ENCODE assay signal across 8 mouse cellular contexts in genomic region chr8:12872983-12873356, GRCm38 (mm10). TPM values are rescaled to one million over a fixed set of nuclear protein-coding genes. Genes with fewer than 3 reads are reported as not detected.
DNase-seq lines count a peak whose midpoint lies in the region; ATAC-seq and TF ChIP-seq lines count a peak whose summit lies in the region.

No protein-coding gene starts in this region.

- H3K4me1 ChIP-seq in forebrain, embryonic 12.5 days, result peaks cover 66% of the 10 kb centered on the region
- no peaks in the 10 kb centered on the region for H3K4me1 ChIP-seq in liver, embryonic 14.5 days (replicated peaks; ENCODE audit: control insufficient read depth in 2 of 2, insufficient read depth in 2 of 2, low read length in 1 of 2)

- peak overlapping the region; percentile 85 for H3K4me2 ChIP-seq in forebrain, embryonic 12.5 days
- H3K4me2 ChIP-seq in liver, embryonic 14.5 days (ENCODE audit: low read depth), result peak overlapping the region; percentile 62

- peak; percentile 17 for ATAC-seq in CD4-positive, CD25-positive, alpha-beta regulatory T cell, adult 4 months
- peak; percentile 4; the same call in 1 of the 2 replicates for ATAC-seq in forebrain, embryonic 12.5 days (ENCODE audit: low FRiP score)
- no peak for ATAC-seq in liver, embryonic 14.5 days (ENCODE audit: insufficient read depth)

- 3% methylated on average over 8 of the region's 9 CpGs for WGBS in forebrain, embryonic 12.5 days
- 6% methylated on average over 9 of the region's 9 CpGs for WGBS in liver, embryonic 14.5 days (ENCODE audit: insufficient replicate concordance)

- intact Hi-C loops in gastrocnemius, adult 2 months (cut with DNase I), result no loop called here

- TF ChIP-seq CTCF in gastrocnemius, adult 2 months (IDR thresholded peaks at IDR 0.05), result no peak
- no peak for TF ChIP-seq CTCF in liver, embryonic 14.5 days (IDR thresholded peaks at IDR 0.05; ENCODE audit: low read depth)

- peak overlapping the region; percentile 76 for H3K4me3 ChIP-seq in gastrocnemius, adult 2 months
- peak overlapping the region; percentile 56 for H3K4me3 ChIP-seq in forebrain, embryonic 12.5 days (replicated peaks)
- peak overlapping the region in 1 of 2 experiments; percentile 43; a peak in 1 of 4 replicates for H3K4me3 ChIP-seq in liver, embryonic 14.5 days (ENCODE audit: insufficient read depth in 1 of 2, low read depth in 2 of 2, low read length in 2 of 2)

- H3K9ac ChIP-seq in forebrain, embryonic 12.5 days, result peak overlapping the region; percentile 69
- no peak overlapping the region for H3K9ac ChIP-seq in liver, embryonic 14.5 days (replicated peaks)

- no peak overlapping the region for H3K27ac ChIP-seq in gastrocnemius, adult 2 months
- peak overlapping the region; percentile 75 for H3K27ac ChIP-seq in forebrain, embryonic 12.5 days
- H3K27ac ChIP-seq in liver, embryonic 14.5 days, result no peak overlapping the region

- no peak for TF ChIP-seq EP300 in liver, embryonic 14.5 days (IDR thresholded peaks at IDR 0.05; ENCODE audit: low read depth)

- no peaks in the 10 kb centered on the region for H3K36me3 ChIP-seq in forebrain, embryonic 12.5 days (replicated peaks)
- no peaks in the 10 kb centered on the region for H3K36me3 ChIP-seq in liver, embryonic 14.5 days (replicated peaks; ENCODE audit: control insufficient read depth, insufficient read depth, low read depth)

- no peak for DNase-seq in gastrocnemius, adult 2 months
- DNase-seq in gastrocnemius, postnatal 25 days, result no peak
- DNase-seq in liver, embryonic 14.5 days (ENCODE audit: low read depth in 3 of 3, low spot score in 3 of 3), result no peak
- DNase-seq in Muller cell, postnatal 12 days (ENCODE audit: inconsistent ontology term), result no peak
- no peak for DNase-seq in adipocyte (ENCODE audit: low spot score)
- no peak for DNase-seq in left cerebral cortex, adult 9 months (ENCODE audit: low spot score in 2 of 2)

- H3K27me3 ChIP-seq in forebrain, embryonic 12.5 days, result 0 out of 2 replicates have a peak, but pooled peaks cover 3% of the 10 kb centered on the region
- H3K27me3 ChIP-seq in liver, embryonic 14.5 days (ENCODE audit: control insufficient read depth, insufficient read depth, low read length), result peaks cover 15% of the 10 kb centered on the region

- H3K9me3 ChIP-seq in forebrain, embryonic 12.5 days, result no peaks in the 10 kb centered on the region
- no peaks in the 10 kb centered on the region for H3K9me3 ChIP-seq in liver, embryonic 14.5 days (ENCODE audit: control insufficient read depth, low read length)

RNA-seq across cellular contexts. Expression of gene Mcf2l, which starts 0.6 kb away (rescaled TPM):
- 10 to 100 TPM; 26.0 to 49.7 TPM for total RNA-seq in gastrocnemius, adult 2 months (2021)
- 10 to 100 TPM; 22.9 to 27.4 TPM for total RNA-seq in gastrocnemius, postnatal 25 days (2021)
- polyA plus RNA-seq in CD4-positive, CD25-positive, alpha-beta regulatory T cell, adult 4 months (2017; shearing (Covaris generic)), result under 1 TPM in 1 of 2 experiments, not detected in 1; 0.65 TPM
- 90.2 and 110 TPM in 2 replicates for polyA plus RNA-seq in forebrain, embryonic 12.5 days (2016; fragmentation: Nextera tagmentation; extraction: Ambion mirVana)
- polyA plus RNA-seq in liver, embryonic 14.5 days (2012; rRNA removed), result 0.44 and 0.53 TPM in 2 replicates
- 0.72 and 1.1 TPM in 2 replicates for polyA plus RNA-seq in liver, embryonic 14.5 days (2014; fragmentation: Nextera tagmentation; extraction: Ambion mirVana)

Comparison
In these comparisons a context has a peak if more than half of its experiments do, and no peak if none do; other contexts are left out.
1. RNA of gene Mcf2l, which starts 0.6 kb away (polyA plus RNA-seq): 90.2 to 110 TPM in forebrain, embryonic 12.5 days; 0.44 to 1.1 TPM in liver, embryonic 14.5 days and 0.65 TPM in CD4-positive, CD25-positive, alpha-beta regulatory T cell, adult 4 months; every median in the first group is over 10 times any median in the second.